Mouse (Mus musculus) bone marrow, adult 2 months (tissue): ENCODE measurements around the gene Pofut1. TPM values are rescaled to one million over a fixed set of nuclear protein-coding genes. Genes with fewer than 3 reads are reported as not detected.
A peak's percentile ranks its signal among the peaks of the same experiment; 100 is the strongest.

ENCODE experiments used
- H3K27ac ChIP-seq: fragments of 200-500 bp; 2 replicates; pipeline ENCODE4 v1.5.1; 2012; ENCODE audit warnings: low read depth, mild to moderate bottlenecking, control low read depth, inconsistent platforms, low read length; ENCODE audit not compliant: control insufficient read depth, poor library complexity, insufficient read depth
- H3K4me1 ChIP-seq: fragments of 200-500 bp; 2 replicates; pipeline ENCODE4 v1.6.1; 2011; ENCODE audit warnings: low read length; ENCODE audit not compliant: control insufficient read depth, insufficient read depth
- H3K4me3 ChIP-seq: fragments of 200-500 bp; replicated peaks from 2 replicates; pipeline ENCODE3; 2011; ENCODE audit warnings: mild to moderate bottlenecking, low read depth, low read length, control low read depth; ENCODE audit not compliant: control insufficient read depth
- CTCF ChIP-seq: fragments of 200-500 bp; IDR thresholded peaks from 2 replicates; pipeline ENCODE4 v1.5.1; 2011; ENCODE audit warnings: low read length, control low read depth; ENCODE audit not compliant: control insufficient read depth, insufficient read depth
- POLR2A ChIP-seq: fragments of 200-500 bp; IDR thresholded peaks from 2 replicates; pipeline ENCODE4 v1.6.1; 2011; ENCODE audit warnings: low read depth, mild to moderate bottlenecking, control low read depth, low read length, borderline replicate concordance; ENCODE audit not compliant: control insufficient read depth
- WGBS: fragments of 180-500 bp; shearing (Covaris S2); methylation state at CpG from one replicate; pipeline ENCODE4 v1.1.7; 2018; 5-methylcytosine and 5-hydroxymethylcytosine counted together
- polyA plus RNA-seq: library from polyadenylated mRNA; stranded (reverse); fragments of >200 nt; gene quantifications from 2 replicates; pipeline ENCODE4 v1.2.4, GENCODE M21; 2011; ENCODE audit warnings: low replicate concordance; ENCODE audit not compliant: missing spikeins, insufficient read depth, insufficient read length

Pofut1 gene
- polyA plus RNA-seq, 1 experiment: 12.6 TPM

DNA sequence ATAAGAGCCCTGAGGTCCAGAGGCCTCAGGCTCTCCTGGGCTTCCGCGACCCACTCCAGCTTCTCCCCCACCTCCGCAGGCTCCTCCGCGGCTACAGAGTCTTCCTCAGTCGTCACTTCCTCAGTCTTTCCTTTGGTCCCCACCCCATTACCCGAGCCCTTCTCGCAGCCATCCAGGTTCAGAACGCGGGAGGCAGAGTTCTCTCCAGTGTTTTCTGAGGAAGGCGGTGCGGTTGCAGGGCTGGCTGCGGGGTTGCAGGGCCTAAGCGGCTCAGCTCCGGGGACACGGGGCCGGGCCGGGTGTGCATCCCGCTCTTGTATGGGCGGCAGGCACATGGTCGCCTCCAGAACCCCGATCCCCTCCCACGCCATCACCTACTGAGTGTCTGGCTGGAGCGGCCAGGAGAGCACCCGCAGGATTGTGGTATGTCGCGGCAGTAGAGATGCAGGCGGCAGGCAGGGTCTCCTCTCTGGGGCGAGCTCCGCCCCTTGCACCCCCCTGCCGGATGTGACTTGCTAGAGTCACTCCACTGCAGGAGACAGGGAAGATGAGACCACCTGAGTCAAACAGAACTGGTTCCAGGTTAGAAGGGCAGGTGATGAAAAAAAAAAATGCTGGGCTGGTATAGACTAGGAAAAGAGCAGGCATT, 16.3 kb upstream of the Pofut1 start, which contains the start of gene Tspyl3:
Gene Tspyl3, minus strand, starts transcription at position 496 of the 649 bp plus-strand sequence.
- peaks cover 7% of the 10 kb centered on the region for H3K4me1 ChIP-seq
- H3K4me3 ChIP-seq: peak within 1 kb of the TSS; percentile 72
- peak within 1 kb of the TSS; percentile 43; the same call in 1 of the 2 replicates for H3K27ac ChIP-seq
- TF ChIP-seq CTCF (no peak), POLR2A (no peak; the same call in 1 of the 2 replicates)
- WGBS: 1% methylated on average over 31 of the region's 31 CpGs

DNA sequence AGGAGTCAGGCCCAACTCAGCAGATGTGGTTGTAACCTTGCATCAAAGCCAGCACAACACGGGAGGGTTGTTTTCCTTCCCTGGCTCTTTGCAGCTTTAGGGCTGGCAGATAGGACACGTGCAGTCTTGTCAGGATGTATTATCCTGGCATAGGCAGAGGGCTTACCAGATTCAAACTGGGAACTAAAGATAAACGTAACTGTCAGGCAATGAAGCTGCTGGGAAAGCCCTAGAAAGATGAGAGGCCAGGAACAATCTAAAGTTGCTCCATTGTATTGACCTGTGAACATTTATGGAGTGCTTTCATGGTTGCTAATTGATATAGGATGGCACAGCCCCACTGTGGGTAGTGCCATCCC, 15.8 kb upstream of the Pofut1 start:
- WGBS: 9% methylated on average over 3 of the region's 3 CpGs

DNA sequence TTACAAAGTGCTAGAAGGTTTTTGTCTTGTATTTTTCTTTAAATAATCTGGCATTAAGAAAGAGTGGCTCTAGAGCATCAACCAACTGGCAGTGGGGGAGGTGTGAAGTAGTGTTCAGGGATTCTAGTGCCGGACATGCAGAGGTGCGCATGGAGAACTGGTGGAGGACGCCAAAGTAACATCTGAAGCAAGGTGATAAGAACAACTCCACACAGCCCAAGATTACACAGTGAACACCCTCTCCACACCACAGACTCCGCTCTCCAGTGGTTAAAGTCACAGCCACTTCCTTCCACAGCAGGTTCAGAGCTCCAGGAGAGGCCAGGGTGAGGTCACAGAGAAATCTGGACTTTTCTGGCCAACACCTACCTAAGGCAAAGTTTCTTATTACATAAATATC, 13.4 kb upstream of the Pofut1 start:
- no peak overlapping the region for H3K27ac ChIP-seq
- no peak for TF ChIP-seq CTCF
- no peak for TF ChIP-seq POLR2A
- peaks cover 5% of the 10 kb centered on the region for H3K4me1 ChIP-seq
- WGBS: 49% methylated on average over 4 of the region's 4 CpGs
- no peak overlapping the region for H3K4me3 ChIP-seq

More for the DNA sequence above, 15.8 kb upstream of the Pofut1 start:
- Histone ChIP-seq H3K4me3 (peak overlapping the region; percentile 72), H3K4me1 (peaks cover 7% of the 10 kb centered on the region), H3K27ac (no peak overlapping the region)
- TF ChIP-seq POLR2A (no peak), CTCF (no peak)

DNA sequence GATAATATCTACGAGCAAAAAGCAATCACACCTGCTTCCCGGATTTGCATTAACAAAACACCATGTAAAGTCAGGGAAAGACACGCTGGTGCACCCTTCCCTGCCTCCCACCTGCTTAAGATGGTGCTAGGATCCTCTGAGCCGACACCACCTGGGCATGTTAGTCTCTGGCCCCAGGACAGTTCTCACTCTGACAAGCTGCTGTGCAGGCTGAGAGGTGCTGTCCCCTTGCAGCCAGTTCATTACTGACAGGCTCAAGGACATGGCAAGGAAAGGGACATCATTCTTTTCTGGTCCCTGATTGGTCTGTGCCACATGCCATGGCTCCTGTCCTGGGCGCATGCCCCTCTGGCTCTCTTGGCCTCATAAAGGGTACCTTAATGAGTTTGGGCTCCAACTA, 12.8 kb upstream of the Pofut1 start:
- TF ChIP-seq POLR2A: no peak
- no peak for TF ChIP-seq CTCF
- no peak overlapping the region for H3K27ac ChIP-seq
- H3K4me1 ChIP-seq: peaks cover 5% of the 10 kb centered on the region
- H3K4me3 ChIP-seq: no peak overlapping the region
- WGBS: 74% methylated on average over 5 of the region's 5 CpGs

DNA sequence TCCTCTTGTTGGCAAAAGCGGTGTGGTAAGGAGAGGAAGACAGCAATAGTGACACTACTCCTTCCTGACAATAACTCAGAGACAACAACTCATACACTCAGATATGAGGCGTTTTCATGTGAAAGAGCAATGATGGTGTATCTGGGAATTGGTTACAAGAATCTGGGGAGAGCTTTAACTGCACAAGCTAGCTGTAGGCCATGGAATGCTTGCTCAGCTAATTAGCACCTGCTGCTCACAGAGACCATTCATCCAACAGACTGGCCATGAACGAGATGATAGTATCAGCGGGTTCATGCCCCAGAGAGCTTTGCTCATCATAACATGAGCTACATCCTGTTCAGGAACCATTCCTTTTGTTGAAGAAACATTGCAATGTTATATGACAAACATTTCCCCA, 4.1 kb upstream of the Pofut1 start:
- WGBS: 78% methylated on average over 4 of the region's 4 CpGs
- Histone ChIP-seq H3K4me3 (no peak overlapping the region), H3K27ac (no peak overlapping the region), H3K4me1 (peaks cover 7% of the 10 kb centered on the region)
- TF ChIP-seq CTCF (no peak), POLR2A (no peak)

DNA sequence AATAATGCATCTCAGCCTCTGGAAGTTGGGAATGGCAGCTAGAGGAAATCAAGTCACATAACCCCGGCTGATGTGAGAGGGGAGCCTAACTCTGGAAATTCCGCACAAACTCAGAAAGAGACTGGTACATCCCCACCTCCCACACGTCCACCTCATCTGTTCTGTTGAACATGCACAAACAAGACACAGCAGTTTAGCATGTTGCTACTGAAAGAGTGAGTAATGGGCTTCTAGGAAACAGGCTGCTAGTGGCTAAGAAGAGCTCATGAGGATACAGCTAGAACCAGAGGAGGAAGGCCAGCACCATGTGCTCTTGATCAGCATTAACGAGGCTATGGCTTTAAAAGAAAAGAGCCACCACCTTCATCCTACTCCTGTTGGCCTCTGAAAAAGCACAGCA, 3.4 kb upstream of the Pofut1 start:
- WGBS: 79% methylated on average over 4 of the region's 4 CpGs
- H3K4me1 ChIP-seq: peaks cover 7% of the 10 kb centered on the region
- TF ChIP-seq CTCF (no peak), POLR2A (no peak)
- no peak overlapping the region for H3K4me3 ChIP-seq
- no peak overlapping the region for H3K27ac ChIP-seq

DNA sequence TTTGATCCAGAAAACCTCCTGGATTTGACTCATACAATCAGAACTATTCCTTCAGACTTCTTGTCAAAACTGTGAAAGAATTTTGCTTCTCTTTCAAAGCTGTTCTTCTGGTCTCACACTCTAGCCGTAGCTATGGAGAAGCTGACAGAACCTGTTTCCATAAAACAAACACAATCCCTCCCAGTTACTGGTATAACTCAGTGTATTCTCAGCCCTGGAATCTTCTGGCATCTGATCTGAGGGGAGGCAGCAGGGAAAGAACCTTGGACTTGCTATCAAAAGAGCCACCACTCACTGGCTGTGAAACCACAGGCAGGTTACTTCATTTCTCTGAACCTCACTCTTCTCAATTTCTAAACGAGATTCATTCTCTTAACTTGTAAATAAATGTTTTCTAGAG, 2.9 kb upstream of the Pofut1 start:
- H3K27ac ChIP-seq: peak overlapping the region; percentile 36; the same call in 1 of the 2 replicates
- peaks cover 7% of the 10 kb centered on the region for H3K4me1 ChIP-seq
- 44% methylated on average over 2 of the region's 2 CpGs for WGBS
- no peak overlapping the region for H3K4me3 ChIP-seq
- TF ChIP-seq POLR2A (no peak), CTCF (no peak)

DNA sequence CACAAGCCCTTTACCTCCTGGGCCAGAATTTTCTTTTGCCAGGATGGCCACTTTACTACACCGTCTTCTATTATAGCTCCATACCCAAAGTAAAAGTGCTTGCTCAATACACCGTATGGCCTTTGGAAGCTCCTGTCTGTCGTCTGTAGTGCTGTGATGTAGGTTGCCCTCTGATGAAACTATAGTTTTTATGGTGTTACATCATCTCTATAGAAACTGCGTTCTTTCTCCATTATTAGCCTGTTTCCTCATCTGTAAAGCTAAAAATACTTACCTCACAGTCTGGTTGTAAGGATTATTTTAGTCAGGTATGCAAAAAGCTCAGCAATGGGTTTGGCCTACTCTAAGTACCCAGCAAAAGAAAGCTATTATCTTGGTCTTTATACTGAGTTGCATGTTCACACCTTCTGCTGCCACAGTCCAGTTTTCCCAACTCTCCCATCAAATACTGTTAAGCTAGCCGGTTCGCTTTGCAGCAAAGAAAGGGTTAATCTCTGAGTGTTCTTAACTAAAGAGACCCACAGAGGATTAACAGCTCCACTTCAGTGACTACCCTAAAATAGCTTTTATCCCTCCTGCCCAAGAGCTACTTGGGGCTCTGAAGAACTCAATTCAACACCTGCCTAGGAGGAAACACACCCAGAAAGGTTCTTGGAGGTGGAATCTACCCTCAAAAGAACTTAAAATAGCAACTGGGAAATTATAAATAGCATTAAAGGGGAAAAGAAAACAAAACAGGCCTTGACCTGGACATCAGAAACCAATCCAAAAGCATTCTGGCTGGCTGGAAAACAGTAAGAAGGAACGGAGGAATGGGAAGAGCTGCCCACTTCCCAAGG, 2.1 kb upstream of the Pofut1 start:
- TF ChIP-seq POLR2A: no peak
- TF ChIP-seq CTCF: no peak
- Histone ChIP-seq H3K27ac (peak overlapping the region; percentile 74), H3K4me3 (peak overlapping the region; percentile 64), H3K4me1 (peaks cover 7% of the 10 kb centered on the region)
- WGBS: 32% methylated on average over 7 of the region's 7 CpGs
